Mouse (Mus musculus): ENCODE measurements at regions not wholly inside any gene's neighbourhood (a gene's known extent, or its start where the extent isn't known, plus 50 kb on each side); places are given as distances from the start of the nearest gene placed in this dataset.

DNA sequence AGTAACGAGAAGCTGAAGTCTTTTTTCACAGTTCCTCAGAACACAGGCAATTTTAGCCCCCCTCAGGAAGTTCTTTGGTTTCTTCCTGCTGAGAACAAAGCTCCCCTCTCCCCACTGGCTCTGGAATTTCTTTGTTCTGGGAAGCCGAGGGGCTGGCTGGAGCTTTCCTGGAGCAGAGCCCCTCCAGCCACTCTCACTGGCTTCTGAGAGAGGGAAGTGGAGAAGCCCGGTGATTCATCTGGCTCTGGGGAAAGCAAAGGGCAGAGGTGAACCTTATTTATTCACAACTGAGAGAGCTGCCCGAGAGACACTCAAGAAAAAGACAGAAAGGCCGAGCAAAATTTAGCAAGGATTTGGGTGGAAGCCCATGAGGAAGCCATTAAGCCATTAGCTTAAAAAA is 63.9 kb downstream of the Ddx3x start:
- DNase-seq (ENCODE audit: low spot score in 2 of 2) = no peak

GRCm38 (mm10) chrX:13345126-13345525 is 64.4 kb downstream of the Ddx3x start:
- no peak for DNase-seq (ENCODE audit: low spot score in 2 of 2)

DNA sequence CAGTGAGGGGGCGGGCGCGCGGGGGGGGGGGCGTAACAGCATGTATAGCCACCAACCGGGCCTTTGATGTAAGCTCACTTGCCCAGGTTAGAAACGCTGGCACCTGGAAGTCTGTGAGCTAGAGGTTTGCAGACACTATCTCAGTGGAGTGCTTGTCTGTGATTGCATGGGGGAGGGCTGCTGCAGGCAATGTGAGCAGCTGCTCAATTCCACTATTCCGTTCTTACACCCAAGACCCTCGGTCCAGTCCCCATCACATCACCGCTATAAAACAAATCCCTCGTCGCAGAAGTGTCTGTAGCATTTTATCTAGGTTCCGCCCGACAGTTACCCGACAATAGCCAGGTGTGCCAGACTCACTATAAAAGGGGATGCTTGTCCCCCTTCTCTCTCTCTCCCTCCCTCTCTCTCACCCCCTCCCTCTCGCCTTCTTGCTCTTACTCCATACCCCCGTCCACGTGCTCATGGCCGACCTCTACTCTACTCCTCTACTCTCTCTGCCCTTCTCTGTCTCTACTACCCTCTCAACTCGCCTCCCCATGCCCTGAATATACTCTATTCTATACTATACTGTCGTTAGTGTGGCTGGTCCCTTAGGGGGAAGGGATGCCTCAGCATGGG is 65.4 kb downstream of the Ddx3x start:
- peak in 1 of 2 experiments; percentile 2 for DNase-seq (ENCODE audit: low spot score in 2 of 2)

DNA sequence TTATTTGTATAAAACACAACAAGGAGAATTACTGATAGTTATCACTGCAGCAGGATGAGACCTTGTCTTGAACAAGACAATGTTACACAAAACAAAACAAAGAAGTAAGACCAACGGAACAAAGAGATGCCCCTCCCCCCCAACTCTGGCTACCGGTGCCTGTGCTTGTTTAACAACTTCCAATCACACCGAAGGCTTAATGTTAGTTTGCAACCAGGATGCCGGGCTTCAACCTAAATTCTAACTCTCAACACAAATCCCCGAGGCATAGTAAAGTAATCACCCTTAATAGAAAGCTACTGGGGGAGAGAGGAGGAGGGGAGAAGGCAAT is 65.9 kb downstream of the Ddx3x start:
- peak; percentile 5 to 10 for DNase-seq (ENCODE audit: low spot score in 2 of 2)

DNA sequence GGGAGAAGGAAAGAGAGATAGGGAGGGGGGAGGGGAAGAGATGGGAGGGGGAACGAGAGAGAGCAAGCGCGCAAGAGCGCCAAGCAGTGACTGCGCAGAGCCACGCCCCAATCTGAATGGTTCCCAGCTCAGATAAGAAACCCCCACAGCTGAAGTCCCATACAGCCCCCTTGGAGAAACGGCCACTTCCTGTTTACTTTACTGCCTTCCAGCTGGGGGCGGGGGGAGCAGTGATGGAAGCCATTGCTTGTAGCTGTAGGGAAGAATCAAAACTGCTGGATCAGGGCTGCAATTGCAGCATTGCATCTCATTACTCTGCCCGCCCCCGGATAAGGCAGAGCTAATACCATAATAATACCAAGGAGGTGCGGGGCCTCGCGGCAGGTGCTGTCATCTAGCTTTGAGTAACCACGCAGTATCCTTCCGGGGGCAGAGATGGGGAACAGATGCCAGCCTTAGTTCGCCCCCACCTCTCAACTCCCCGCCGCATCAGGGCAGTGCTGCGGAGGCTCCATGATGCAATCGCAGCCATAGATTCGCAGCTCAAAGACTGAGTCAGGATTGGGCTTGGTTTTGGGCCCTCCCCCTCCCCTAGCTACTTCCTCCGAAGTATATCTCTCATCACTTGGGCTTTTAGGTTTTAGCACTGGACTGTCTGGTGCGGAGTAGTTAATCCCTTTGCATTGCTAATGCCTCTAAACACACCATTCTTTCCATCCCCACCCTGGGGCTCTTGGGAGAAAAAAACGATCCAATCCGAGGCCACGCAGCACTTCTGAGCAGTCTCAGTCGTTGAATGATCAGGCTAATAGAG is 66.5 kb downstream of the Ddx3x start:
- DNase-seq (ENCODE audit: low spot score in 2 of 2) = peak; percentile 44 to 62

DNA sequence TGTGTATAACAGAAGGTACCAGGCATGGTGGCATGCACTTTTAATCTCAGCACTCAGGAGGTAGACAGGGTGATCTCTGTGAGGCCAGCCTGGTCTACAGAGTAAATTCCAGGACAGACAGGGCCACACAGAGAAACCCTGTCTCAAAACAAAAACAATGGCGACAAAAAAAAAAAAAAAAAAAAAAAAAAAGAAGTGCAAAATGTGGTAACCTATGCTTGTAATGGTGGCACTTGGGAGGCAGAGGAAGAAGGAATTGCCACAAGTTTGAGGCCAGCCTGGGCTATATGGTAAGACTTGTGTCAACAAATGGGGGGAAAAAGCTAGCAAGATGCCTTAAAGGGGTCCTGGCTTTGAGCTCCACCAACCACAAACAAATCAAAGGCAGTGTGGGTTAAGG is 67.6 kb downstream of the Ddx3x start:
- no peak for DNase-seq (ENCODE audit: low spot score in 2 of 2)

- no peak for DNase-seq (ENCODE audit: low spot score in 2 of 2)
These were observed 69.7 kb downstream of the Ddx3x start for GRCm38 (mm10) chrX:13350461-13350860.

GRCm38 (mm10) chrX:13357149-13357783 is 76.5 kb downstream of the Ddx3x start:
- DNase-seq (ENCODE audit: low spot score in 2 of 2) = no peak

DNA sequence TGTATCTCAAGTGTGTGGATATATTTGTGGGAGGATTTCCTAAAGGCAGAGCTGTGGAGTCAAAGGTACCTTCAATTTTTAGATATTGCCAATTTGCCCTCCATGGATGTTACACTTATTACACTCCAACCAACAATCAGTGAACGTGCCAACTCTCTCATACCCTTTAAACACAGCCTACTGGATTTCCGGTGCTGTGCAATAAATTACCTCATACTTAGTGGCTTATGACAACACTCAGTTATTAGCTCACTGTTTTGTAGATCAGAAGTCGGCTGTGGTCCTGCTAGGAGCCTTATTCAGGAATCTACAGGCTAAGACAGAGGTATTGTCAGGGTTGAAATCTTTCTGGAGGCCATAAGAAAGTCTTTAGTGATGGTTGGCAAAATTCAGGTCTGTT is 77.2 kb downstream of the Ddx3x start:
- no peak for DNase-seq (ENCODE audit: low spot score in 2 of 2)

DNA sequence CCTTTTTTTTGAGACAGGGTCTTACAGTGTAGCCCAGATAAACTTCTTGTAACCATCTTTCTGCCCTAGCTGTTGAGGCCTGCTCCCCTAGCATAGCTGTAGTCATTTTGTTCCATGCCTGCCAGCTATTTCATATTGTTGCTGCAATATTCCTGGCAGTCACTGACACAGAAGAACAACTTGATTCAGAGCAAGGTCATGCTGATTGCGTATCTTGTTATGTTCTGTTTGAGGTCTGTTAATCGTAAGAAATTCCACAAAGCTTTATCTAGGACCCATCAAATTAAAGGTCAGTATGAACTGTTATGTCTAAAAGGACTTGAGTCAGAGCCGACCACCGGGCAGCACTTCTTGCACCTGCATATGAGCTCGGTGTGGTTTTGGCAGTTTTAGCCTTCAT is 79.7 kb downstream of the Ddx3x start:
- no peak for DNase-seq (ENCODE audit: low spot score in 2 of 2)

DNA sequence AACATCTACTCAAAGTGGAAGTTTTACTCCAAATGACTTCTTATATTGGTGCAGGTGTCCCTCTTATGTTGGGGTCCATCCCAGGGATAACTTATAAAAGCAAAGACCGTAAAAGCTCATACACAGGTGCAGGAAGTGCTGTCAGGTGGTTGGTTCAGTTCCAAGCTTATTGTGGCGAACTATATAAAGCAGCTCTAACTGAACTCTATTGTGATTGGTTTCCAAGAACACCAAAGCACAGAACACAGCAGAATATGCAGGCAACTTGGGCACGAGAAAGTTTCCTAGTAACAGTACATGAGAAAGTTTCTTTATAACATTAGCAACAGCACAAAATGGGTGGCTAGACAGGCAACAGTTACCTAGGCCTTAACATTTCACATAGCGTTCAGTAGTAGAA is 89.5 kb downstream of the Ddx3x start:
- no peak for DNase-seq (ENCODE audit: low spot score in 2 of 2)

DNA sequence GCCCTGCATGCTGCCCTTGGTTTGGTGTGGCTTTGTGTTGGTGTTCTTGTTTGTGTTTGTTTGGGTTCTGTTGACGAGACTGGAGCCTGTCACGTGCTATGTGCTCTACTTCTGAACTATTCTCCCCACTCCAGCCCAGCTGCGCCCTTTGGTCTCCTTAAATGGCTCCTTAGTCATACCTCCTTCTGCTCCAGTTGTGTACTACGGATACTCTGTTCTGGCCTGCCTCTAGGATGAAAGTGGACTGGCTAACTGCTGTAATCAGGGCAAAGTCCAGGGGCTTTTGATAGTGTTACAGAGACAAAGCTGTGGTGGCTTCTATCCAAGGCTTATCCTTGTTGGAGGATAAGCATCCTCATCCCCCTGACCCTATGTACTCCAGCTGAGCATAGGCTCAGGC is 92.0 kb downstream of the Ddx3x start:
- no peak for DNase-seq (ENCODE audit: low spot score in 2 of 2)

GRCm38 (mm10) chrX:13386354-13386753 is 79.6 kb upstream of the Nyx start:
- DNase-seq (ENCODE audit: low spot score in 2 of 2) = no peak

GRCm38 (mm10) chrX:13398466-13398865 is 67.4 kb upstream of the Nyx start:
- no peak for DNase-seq (ENCODE audit: low spot score in 2 of 2)

GRCm38 (mm10) chrX:13412726-13413125 is 53.2 kb upstream of the Nyx start:
- DNase-seq (ENCODE audit: low spot score in 2 of 2) = no peak

- no peak for DNase-seq (ENCODE audit: low spot score in 2 of 2)
These were observed 52.8 kb upstream of the Nyx start for GRCm38 (mm10) chrX:13413135-13413534.
